Mouse (Mus musculus) erythroblast, embryonic 14.5 days (primary cell): Measurements from ENCODE around the gene Hcar1. TPM values are rescaled to one million over a fixed set of nuclear protein-coding genes. Genes with fewer than 3 reads are reported as not detected.

Source experiments
- H3K27me3 ChIP-seq: 2 replicates; pipeline ENCODE4 v1.6.1; 2012; ENCODE audit warnings: inconsistent platforms; ENCODE audit not compliant: control insufficient read depth
- H3K36me3 ChIP-seq: 2 replicates; pipeline ENCODE4 v1.6.1; 2012; ENCODE audit warnings: mild to moderate bottlenecking, inconsistent platforms; ENCODE audit not compliant: control insufficient read depth
- H3K4me1 ChIP-seq: 2 replicates; pipeline ENCODE4 v1.6.1; 2012; ENCODE audit warnings: inconsistent platforms; ENCODE audit not compliant: control insufficient read depth
- H3K4me3 ChIP-seq: replicated peaks from 2 replicates; pipeline ENCODE3; 2012; ENCODE audit warnings: moderate library complexity, mild to moderate bottlenecking, inconsistent platforms
- H3K9me3 ChIP-seq: 2 replicates; pipeline ENCODE4 v1.6.1; 2012; ENCODE audit warnings: low read length, inconsistent platforms, mixed read lengths; ENCODE audit not compliant: control insufficient read depth
- GATA1 ChIP-seq: IDR thresholded peaks from 2 replicates; pipeline ENCODE4 v1.6.1; 2012; ENCODE audit warnings: low read length, inconsistent platforms, mixed read lengths
- TAL1 ChIP-seq: IDR thresholded peaks from 3 replicates; pipeline ENCODE4 v1.6.1; 2012; ENCODE audit warnings: low read length, inconsistent platforms, mixed read lengths
- polyA plus RNA-seq: library from polyadenylated mRNA; stranded (reverse); fragments of >175 nt; gene quantifications from 2 replicates; pipeline ENCODE4 v1.2.3, GENCODE M21; 2012

Hcar1 gene
- polyA plus RNA-seq, 1 experiment, result not detected

DNA sequence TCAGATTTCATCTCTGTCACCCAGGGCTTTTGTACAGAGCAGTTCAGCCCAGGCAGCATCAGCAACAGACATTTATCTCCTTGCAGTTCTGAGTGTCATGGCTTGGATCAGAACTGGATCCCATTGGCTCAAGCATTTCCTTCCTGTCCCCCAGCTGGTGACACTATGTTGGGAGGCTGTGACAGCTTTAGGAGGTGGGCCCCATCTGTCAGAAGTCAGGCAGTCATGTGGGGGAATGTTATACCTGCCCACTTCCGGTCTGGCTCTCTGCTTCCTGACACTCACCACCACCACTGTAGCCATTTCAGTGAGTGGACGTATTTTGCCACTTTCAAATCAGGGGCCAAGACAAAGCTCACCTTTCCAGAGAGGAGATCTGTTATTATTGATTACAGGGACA is 28.4 kb downstream of the Hcar1 start:
- Histone ChIP-seq H3K27me3 (peaks cover 2% of the 10 kb centered on the region; the same call in 1 of the 2 replicates), H3K4me3 (no peak overlapping the region), H3K36me3 (no peaks in the 10 kb centered on the region), H3K4me1 (no peaks in the 10 kb centered on the region), H3K9me3 (no peaks in the 10 kb centered on the region)
- no peak for TF ChIP-seq GATA1
- no peak for TF ChIP-seq TAL1

DNA sequence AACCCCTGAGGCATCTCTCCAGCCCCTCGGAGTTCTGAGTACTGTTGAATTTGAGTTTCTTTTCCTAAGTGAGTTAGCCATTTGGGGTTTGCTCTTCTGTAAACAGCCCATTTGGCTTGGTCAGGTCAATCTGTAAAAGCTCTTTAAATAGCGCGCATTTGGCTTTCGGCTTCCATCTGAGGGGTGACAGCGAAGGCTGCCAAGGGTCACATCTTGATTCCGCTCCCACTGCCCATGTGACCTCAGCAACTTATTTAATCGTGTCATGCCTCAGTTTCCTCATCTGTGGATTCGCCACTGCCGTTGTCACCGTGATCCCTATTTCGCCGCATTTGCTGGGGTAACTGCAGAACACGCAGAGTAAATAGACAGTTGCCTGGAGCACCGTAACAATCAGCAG is 35.5 kb downstream of the Hcar1 start:
- peaks cover 2% of the 10 kb centered on the region; the same call in 1 of the 2 replicates for H3K27me3 ChIP-seq
- no peaks in the 10 kb centered on the region for H3K9me3 ChIP-seq
- no peaks in the 10 kb centered on the region for H3K4me1 ChIP-seq
- TF ChIP-seq GATA1 (no peak), TAL1 (no peak)
- H3K4me3 ChIP-seq, result no peak overlapping the region
- H3K36me3 ChIP-seq, result no peaks in the 10 kb centered on the region

GRCm38 (mm10) chr5:123843816-123844215 is 36.0 kb downstream of the Hcar1 start:
- H3K9me3 ChIP-seq, result no peaks in the 10 kb centered on the region
- no peak overlapping the region for H3K4me3 ChIP-seq
- no peaks in the 10 kb centered on the region for H3K36me3 ChIP-seq
- H3K27me3 ChIP-seq, result peaks cover 2% of the 10 kb centered on the region; the same call in 1 of the 2 replicates
- no peak for TF ChIP-seq TAL1
- TF ChIP-seq GATA1, result no peak
- H3K4me1 ChIP-seq, result no peaks in the 10 kb centered on the region

- H3K4me1 ChIP-seq, result no peaks in the 10 kb centered on the region
- no peaks in the 10 kb centered on the region for H3K36me3 ChIP-seq
- no peaks in the 10 kb centered on the region for H3K9me3 ChIP-seq
- H3K27me3 ChIP-seq, result no peaks in the 10 kb centered on the region; the same call in 1 of the 2 replicates
- no peak for TF ChIP-seq TAL1
- TF ChIP-seq GATA1, result no peak
- H3K4me3 ChIP-seq, result no peak overlapping the region
Measured at GRCm38 (mm10) chr5:123842935-123843282, 36.9 kb downstream of the Hcar1 start.

GRCm38 (mm10) chr5:123842221-123842934 is 37.4 kb downstream of the Hcar1 start:
- no peaks in the 10 kb centered on the region for H3K4me1 ChIP-seq
- no peak for TF ChIP-seq GATA1
- no peak for TF ChIP-seq TAL1
- H3K4me3 ChIP-seq, result no peak overlapping the region
- no peaks in the 10 kb centered on the region for H3K27me3 ChIP-seq
- H3K36me3 ChIP-seq, result no peaks in the 10 kb centered on the region
- H3K9me3 ChIP-seq, result no peaks in the 10 kb centered on the region

GRCm38 (mm10) chr5:123837371-123837770 is 42.4 kb downstream of the Hcar1 start:
- Histone ChIP-seq H3K4me1 (no peaks in the 10 kb centered on the region), H3K9me3 (no peaks in the 10 kb centered on the region), H3K36me3 (no peaks in the 10 kb centered on the region), H3K4me3 (no peak overlapping the region), H3K27me3 (no peaks in the 10 kb centered on the region)
- no peak for TF ChIP-seq GATA1
- no peak for TF ChIP-seq TAL1

DNA sequence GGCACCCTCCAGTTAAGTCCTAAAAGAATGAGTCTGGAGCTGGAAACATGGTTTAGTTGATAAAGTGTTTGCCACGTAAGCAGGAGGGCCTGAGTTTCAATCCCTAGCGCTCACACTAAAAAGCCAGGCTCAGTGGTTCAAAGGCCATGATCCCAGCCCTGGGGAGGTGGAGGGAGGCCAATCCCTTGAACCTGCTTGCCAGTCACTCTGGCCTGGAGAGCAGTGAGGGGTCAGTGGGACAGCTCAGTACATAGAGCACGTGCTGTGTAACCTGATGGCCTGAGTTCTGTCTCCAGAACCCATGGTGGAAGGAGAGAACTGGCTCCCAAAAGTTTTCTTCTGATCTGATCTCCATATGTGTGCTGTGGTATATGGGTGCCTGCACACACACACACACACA is 45.0 kb downstream of the Hcar1 start:
- no peak for TF ChIP-seq TAL1
- TF ChIP-seq GATA1, result no peak
- no peaks in the 10 kb centered on the region for H3K36me3 ChIP-seq
- H3K4me1 ChIP-seq, result no peaks in the 10 kb centered on the region
- no peaks in the 10 kb centered on the region for H3K9me3 ChIP-seq
- no peak overlapping the region for H3K4me3 ChIP-seq
- no peaks in the 10 kb centered on the region for H3K27me3 ChIP-seq

DNA sequence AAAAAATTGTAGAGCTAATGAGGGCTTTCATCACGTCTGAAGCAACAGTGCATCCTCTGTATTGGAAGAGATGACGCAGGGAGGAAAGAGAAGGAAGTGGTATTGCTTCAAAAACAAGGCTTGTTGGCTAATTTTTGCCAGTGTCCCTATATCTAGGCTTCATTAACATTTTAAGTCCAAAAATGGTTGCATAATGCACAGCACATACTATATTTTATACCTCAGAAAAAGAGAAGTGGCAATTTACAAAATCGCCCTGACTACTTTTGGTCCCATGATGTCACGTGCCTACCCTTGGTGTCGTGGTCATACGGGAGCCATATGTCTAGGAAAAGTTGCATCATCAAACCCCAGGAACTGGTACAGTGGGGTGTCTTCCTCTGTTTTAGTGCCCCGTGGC is 47.5 kb downstream of the Hcar1 start:
- TF ChIP-seq TAL1, result no peak
- TF ChIP-seq GATA1, result no peak
- H3K27me3 ChIP-seq, result no peaks in the 10 kb centered on the region
- H3K4me1 ChIP-seq, result no peaks in the 10 kb centered on the region
- no peaks in the 10 kb centered on the region for H3K36me3 ChIP-seq
- H3K9me3 ChIP-seq, result no peaks in the 10 kb centered on the region
- H3K4me3 ChIP-seq, result no peak overlapping the region

GRCm38 (mm10) chr5:123827659-123828091 is 52.1 kb downstream of the Hcar1 start:
- Histone ChIP-seq H3K27me3 (no peaks in the 10 kb centered on the region), H3K4me3 (no peak overlapping the region), H3K9me3 (no peaks in the 10 kb centered on the region), H3K4me1 (no peaks in the 10 kb centered on the region), H3K36me3 (peaks cover 12% of the 10 kb centered on the region)
- TF ChIP-seq TAL1 (no peak), GATA1 (no peak)

Other genes starting within 250 kb of the Hcar1 start
- 0.92 and 1.1 TPM in 2 replicates for gene Clip1, start 195.4 kb downstream of the Hcar1 start, polyA plus RNA-seq
- 4.5 and 5.7 TPM in 2 replicates for gene Zcchc8, start 158.9 kb downstream of the Hcar1 start, polyA plus RNA-seq
- gene Rsrc2, start 130.6 kb downstream of the Hcar1 start, polyA plus RNA-seq, result 1.4 and 1.7 TPM in 2 replicates
- 0.95 and 1.2 TPM in 2 replicates for gene Kntc1, start 130.3 kb downstream of the Hcar1 start, polyA plus RNA-seq
- gene Hcar2, start 14.5 kb downstream of the Hcar1 start, polyA plus RNA-seq, result not detected in 2 replicates
- gene Denr, start 27.2 kb upstream of the Hcar1 start, polyA plus RNA-seq, result 4.7 and 5.6 TPM in 2 replicates
- gene Gm43518, start 47.4 kb upstream of the Hcar1 start, polyA plus RNA-seq, result not detected in 2 replicates
- 0.05 and 0.65 TPM in 2 replicates for gene Ccdc62, start 50.7 kb upstream of the Hcar1 start, polyA plus RNA-seq
- 0.37 and 0.38 TPM in 2 replicates for gene Hip1r, start 93.6 kb upstream of the Hcar1 start, polyA plus RNA-seq
- 19.6 and 21.1 TPM in 2 replicates for gene Vps37b, start 152.2 kb upstream of the Hcar1 start, polyA plus RNA-seq
- gene Abcb9, start 215.8 kb upstream of the Hcar1 start, polyA plus RNA-seq, result 3.7 and 4.7 TPM in 2 replicates
- 8.6 and 8.7 TPM in 2 replicates for gene Ogfod2, start 232.3 kb upstream of the Hcar1 start, polyA plus RNA-seq
- 14.6 and 17.3 TPM in 2 replicates for gene Arl6ip4, start 236.1 kb upstream of the Hcar1 start, polyA plus RNA-seq